10 mouse cellular contexts compared by ENCODE assay signal in the genomic region with DNA sequence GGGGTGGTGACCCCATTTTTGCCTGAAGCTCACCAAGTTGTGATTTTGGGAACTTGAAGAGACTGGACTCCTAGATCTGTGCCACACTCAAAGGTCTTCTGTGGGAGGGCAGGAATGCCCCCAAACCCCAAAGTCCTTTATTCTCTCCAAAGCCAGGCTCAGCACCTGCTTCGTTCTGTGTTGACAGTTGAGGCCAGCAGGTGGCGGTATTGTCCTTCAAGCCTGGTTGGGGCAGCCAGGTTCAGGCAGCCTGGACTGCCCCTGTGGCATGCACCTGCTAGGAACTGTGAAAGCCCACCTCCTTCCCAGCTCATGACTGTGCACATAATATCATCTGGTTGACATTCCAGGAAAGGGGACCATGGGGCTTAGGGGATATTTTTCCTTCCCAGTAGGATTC.
DNase-seq lines count a peak whose midpoint lies in the region; ATAC-seq and TF ChIP-seq lines count a peak whose summit lies in the region.
"Had no signal": no experiment of that assay in that cellular context is flagged by ENCODE, and none has a peak within 500 bp of the region (broad histone marks: within the 10 kb centered on the region; RNA-seq: fewer than 3 reads in every experiment).

No protein-coding gene starts in this region.

- no peak for ATAC-seq in forebrain, embryonic 11.5 days (replicated peaks; ENCODE audit: low FRiP score)
- ATAC-seq in forebrain, embryonic 16.5 days: no peak
- 0 out of 2 replicates have a peak, but pooled peaks have one; percentile 31 for ATAC-seq in megakaryocyte progenitor cell, adult 5-6 weeks (replicated peaks; ENCODE audit: poor library complexity)

- no peaks in the 10 kb centered on the region for H3K36me3 ChIP-seq in forebrain, embryonic 11.5 days (ENCODE audit: control insufficient read depth, insufficient read depth, low read length)
- no peaks in the 10 kb centered on the region for H3K36me3 ChIP-seq in forebrain, embryonic 16.5 days (ENCODE audit: control insufficient read depth, insufficient read depth)
- no peaks in the 10 kb centered on the region for H3K36me3 ChIP-seq in MEL (ENCODE audit: control insufficient read depth in 1 of 2, insufficient read depth in 2 of 2, low read length in 2 of 2)
- H3K36me3 ChIP-seq: G1E; midbrain, embryonic 12.5 days had no signal

- H3K4me3 ChIP-seq in forebrain, embryonic 11.5 days (ENCODE audit: low read depth, low read length): no peak overlapping the region
- no peak overlapping the region for H3K4me3 ChIP-seq in forebrain, embryonic 16.5 days (replicated peaks; ENCODE audit: low read length)
- H3K4me3 ChIP-seq in MEL (ENCODE audit: control insufficient read depth in 1 of 2, insufficient read depth in 1 of 2, low read depth in 2 of 2, low read length in 2 of 2): no peak overlapping the region
- H3K4me3 ChIP-seq: midbrain, embryonic 12.5 days had no signal

- intact Hi-C loops in left cerebral cortex, postnatal 4 days (cut with DNase I): no loop called here
- intact Hi-C loops in left cerebral cortex, postnatal 25 days (cut with DNase I): no loop called here

- H3K4me1 ChIP-seq in forebrain, embryonic 11.5 days (replicated peaks; ENCODE audit: control insufficient read depth, insufficient read depth, low read length): no peaks in the 10 kb centered on the region
- H3K4me1 ChIP-seq in forebrain, embryonic 16.5 days (replicated peaks; ENCODE audit: control insufficient read depth, insufficient read depth, low read length): no peaks in the 10 kb centered on the region; the same call in 1 of the 2 replicates
- no peaks in the 10 kb centered on the region for H3K4me1 ChIP-seq in MEL (ENCODE audit: control insufficient read depth in 1 of 2, insufficient read depth in 2 of 2, low read length in 2 of 2)
- H3K4me1 ChIP-seq: midbrain, embryonic 12.5 days had no signal

- DNase-seq in forebrain, embryonic 11.5 days (ENCODE audit: low spot score): peak; percentile 73
- DNase-seq in left cerebral cortex, postnatal 4 days: peak; percentile 52
- no peak for DNase-seq in left cerebral cortex, postnatal 25 days (ENCODE audit: low spot score in 2 of 2)
- peak; percentile 9 for DNase-seq in MEL (ENCODE audit: low read depth, low spot score)
- no peak for DNase-seq in lung, postnatal 25 days (ENCODE audit: low spot score)
- no peak for DNase-seq in heart, adult 18-20 months

- no peak for TF ChIP-seq EP300 in MEL (IDR thresholded peaks at IDR 0.05; ENCODE audit: low read depth in 1 of 2, low read length in 2 of 2)

- no peaks in the 10 kb centered on the region; the same call in 1 of the 2 replicates for H3K9me3 ChIP-seq in forebrain, embryonic 11.5 days (ENCODE audit: control insufficient read depth, low read length)
- peaks cover 7% of the 10 kb centered on the region for H3K9me3 ChIP-seq in forebrain, embryonic 16.5 days (ENCODE audit: control insufficient read depth, low read length)
- no peaks in the 10 kb centered on the region for H3K9me3 ChIP-seq in MEL (replicated peaks; ENCODE audit: insufficient read depth, low read length)

- no peak overlapping the region for H3K4me2 ChIP-seq in forebrain, embryonic 11.5 days (ENCODE audit: low read depth, low read length, severe bottlenecking)
- no peak overlapping the region for H3K4me2 ChIP-seq in forebrain, embryonic 16.5 days (ENCODE audit: low read length)
- H3K4me2 ChIP-seq: midbrain, embryonic 12.5 days had no signal

- WGBS in forebrain, embryonic 11.5 days: 47% methylated on average over 2 of the region's 2 CpGs
- 48% methylated on average over 2 of the region's 2 CpGs for WGBS in forebrain, embryonic 16.5 days

- TF ChIP-seq POLR2A in MEL (IDR thresholded peaks at IDR 0.05; ENCODE audit: control insufficient read depth in 1 of 2, insufficient read depth in 1 of 2, low read depth in 1 of 2, low read length in 2 of 2, poor library complexity in 1 of 2): no peak

- H3K9ac ChIP-seq in forebrain, embryonic 11.5 days (ENCODE audit: low read length): no peak overlapping the region
- no peak overlapping the region for H3K9ac ChIP-seq in forebrain, embryonic 16.5 days (replicated peaks; ENCODE audit: low read depth, low read length)
- no peak overlapping the region for H3K9ac ChIP-seq in MEL (ENCODE audit: control insufficient read depth, low read depth, low read length, poor library complexity, severe bottlenecking)
- H3K9ac ChIP-seq: midbrain, embryonic 12.5 days had no signal

- no peak overlapping the region for H3K27ac ChIP-seq in forebrain, embryonic 11.5 days (ENCODE audit: low read depth, low read length)
- no peak overlapping the region for H3K27ac ChIP-seq in forebrain, embryonic 16.5 days (ENCODE audit: low read length)
- no peak overlapping the region for H3K27ac ChIP-seq in MEL (ENCODE audit: control insufficient read depth, low read depth, low read length)
- H3K27ac ChIP-seq: midbrain, embryonic 12.5 days had no signal

- TF ChIP-seq CTCF in MEL (IDR thresholded peaks at IDR 0.05 in 2 of 3, conservative IDR thresholded peaks at IDR 0.05 in 1 of 3; ENCODE audit: control insufficient read depth in 1 of 3, insufficient read depth in 1 of 3, low read depth in 2 of 3, low read length in 3 of 3, poor library complexity in 1 of 3, severe bottlenecking in 1 of 3): peak in 2 of 3 experiments; percentile 15 to 50; a peak in 4 of 6 replicates

- no peaks in the 10 kb centered on the region for H3K27me3 ChIP-seq in forebrain, embryonic 11.5 days (ENCODE audit: control insufficient read depth, insufficient read depth, low read length)
- H3K27me3 ChIP-seq in forebrain, embryonic 16.5 days (replicated peaks; ENCODE audit: control insufficient read depth, insufficient read depth, low read length): no peaks in the 10 kb centered on the region
- H3K27me3 ChIP-seq in MEL (ENCODE audit: control insufficient read depth in 1 of 2, insufficient read depth in 2 of 2, low read length in 2 of 2): no peaks in the 10 kb centered on the region
- H3K27me3 ChIP-seq: midbrain, embryonic 12.5 days had no signal

- no peaks in the 10 kb centered on the region for H3K79me2 ChIP-seq in MEL (ENCODE audit: control insufficient read depth, insufficient read depth, low read length, poor library complexity)

- peak; percentile 17 for TF ChIP-seq RAD21 in MEL (IDR thresholded peaks at IDR 0.05; ENCODE audit: low read depth, low read length)

TF ChIP-seq in MEL, 35 proteins besides CTCF, POLR2A, EP300 and RAD21:
- TF ChIP-seq GATA1 (IDR thresholded peaks at IDR 0.05; ENCODE audit: low read depth, low read length): no peak
- no peak for TF ChIP-seq HCFC1 (IDR thresholded peaks at IDR 0.05; ENCODE audit: low read depth, low read length)
- TF ChIP-seq CHD1 (IDR thresholded peaks at IDR 0.05; ENCODE audit: low read depth, low read length): no peak
- no peak for TF ChIP-seq E2F4 (IDR thresholded peaks at IDR 0.05; ENCODE audit: borderline replicate concordance, low read depth, low read length)
- no peak for TF ChIP-seq TCF12 (IDR thresholded peaks at IDR 0.05; ENCODE audit: low read depth, low read length)

Comparison
In these comparisons a context has a peak if more than half of its experiments do, and no peak if none do; other contexts are left out.
1. DNase-seq: peak in forebrain, embryonic 11.5 days (single experiment), left cerebral cortex, postnatal 4 days (single experiment) and MEL (single experiment); none in left cerebral cortex, postnatal 25 days (0 of 2), lung, postnatal 25 days (single experiment) and heart, adult 18-20 months (0 of 2).